Mouse (Mus musculus) myocyte (in vitro differentiated cells): ENCODE data around the gene Fn1.

ENCODE experiments used
- MAX ChIP-seq: IDR thresholded peaks from one replicate; pipeline ENCODE4 v1.6.1; 2011; ENCODE audit warnings: low read depth, mild to moderate bottlenecking, control low read depth
- POLR2A ChIP-seq: IDR thresholded peaks from one replicate; pipeline ENCODE4 v1.6.1; 2011; ENCODE audit warnings: low read depth, mild to moderate bottlenecking, control low read depth, moderate library complexity; ENCODE audit not compliant: insufficient read length
- TCF12 ChIP-seq: IDR thresholded peaks from one replicate; pipeline ENCODE4 v1.6.1; 2011; ENCODE audit warnings: mild to moderate bottlenecking, control low read depth; ENCODE audit not compliant: poor library complexity, insufficient read depth, severe bottlenecking

DNA sequence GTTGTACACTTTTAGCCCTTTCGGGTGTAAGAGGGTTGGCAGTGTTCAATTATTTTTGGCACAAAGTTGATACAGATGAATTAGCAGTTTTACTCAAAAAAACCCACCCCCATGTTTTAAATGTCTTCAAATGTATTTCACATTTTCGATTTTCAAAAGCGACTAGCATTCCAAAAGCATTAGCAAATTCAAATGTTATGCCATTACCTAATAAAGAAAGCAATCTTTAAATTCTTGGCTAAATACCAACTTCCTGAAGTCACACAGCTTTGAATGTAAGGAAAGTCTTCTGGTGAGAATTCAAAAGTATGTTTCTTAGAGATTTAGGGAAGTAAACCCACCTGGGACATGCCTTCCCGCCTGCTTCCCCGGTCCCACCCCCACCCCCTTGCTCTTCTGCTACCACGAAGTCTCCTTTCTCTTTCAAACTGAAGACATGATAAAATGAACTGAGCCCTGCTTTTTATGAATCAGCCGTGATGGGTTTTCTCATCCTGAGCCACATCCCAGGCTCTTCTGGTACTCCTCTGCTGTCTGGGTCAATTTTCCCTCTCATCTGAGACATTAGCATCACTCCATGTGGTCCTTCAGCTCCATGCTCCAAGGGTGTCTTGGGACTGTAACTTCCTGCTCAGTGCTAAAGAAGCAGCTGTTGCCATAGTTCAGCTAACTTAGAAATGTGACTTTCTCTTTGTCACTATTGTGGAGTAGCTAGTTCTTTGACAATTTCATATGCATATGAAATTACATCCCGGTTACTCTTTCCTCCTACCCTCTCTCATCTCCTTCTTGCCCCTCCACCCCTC, 38.7 kb upstream of the Fn1 start:
- TF ChIP-seq POLR2A (no peak), TCF12 (no peak), MAX (no peak)
